In the genomic region with DNA sequence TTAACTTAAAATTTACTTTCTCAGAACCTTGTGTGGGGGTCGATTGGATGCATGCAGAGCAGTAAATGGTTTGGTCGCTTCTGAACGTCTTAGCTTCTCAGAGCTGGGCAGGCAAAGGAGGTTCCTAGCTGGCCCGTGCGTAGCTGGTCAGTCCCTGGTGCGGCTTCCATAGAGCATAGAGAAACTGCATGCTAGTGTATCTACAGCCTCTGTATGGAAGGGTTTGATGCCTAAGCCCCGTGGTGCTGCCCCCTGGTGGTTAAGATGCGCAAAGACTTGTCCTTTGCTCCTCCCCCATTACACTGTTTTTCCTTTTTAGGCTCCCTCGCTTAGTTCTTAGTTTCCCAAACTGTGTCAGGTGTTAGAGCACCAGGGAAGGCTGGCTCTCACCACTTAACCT, we compare ENCODE assay signal across 8 mouse cellular contexts. TPM values are rescaled to one million over a fixed set of nuclear protein-coding genes. Genes with fewer than 3 reads are reported as not detected.
A peak's percentile ranks its signal among the peaks of the same experiment; 100 is the strongest.
DNase-seq lines count a peak whose midpoint lies in the region; ATAC-seq and TF ChIP-seq lines count a peak whose summit lies in the region.

No protein-coding gene starts in this region.

- WGBS in bone marrow, adult 2 months, result under 1% methylated on average over 9 of the region's 9 CpGs
- WGBS in embryonic facial prominence, embryonic 15.5 days, result 3% methylated on average over 9 of the region's 9 CpGs
- 3% methylated on average over 9 of the region's 9 CpGs for whole genome bisulfite sequencing in limb, embryonic 13.5 days
- 1% methylated on average over 9 of the region's 9 CpGs for WGBS in midbrain, embryonic 15.5 days

- DNase-seq in A20 (ENCODE audit: low read depth, low spot score), result peak; percentile 87
- peak; percentile 84 for DNase-seq in heart, adult 8-10 months (ENCODE audit: low spot score)
- peak; percentile 80 to 88 for DNase-seq in kidney, adult 8-10 months
- peak; percentile 68 to 80 for DNase-seq in spleen, adult 18-20 months

- ATAC-seq in embryonic facial prominence, embryonic 15.5 days (ENCODE audit: insufficient number of reproducible peaks, low FRiP score, low TSS enrichment, low read depth), result peak; percentile 18; the same call in 1 of the 2 replicates
- ATAC-seq in limb, embryonic 13.5 days (ENCODE audit: low FRiP score, low read depth), result peak; percentile 55; the same call in 1 of the 2 replicates
- peak; percentile 57 for ATAC-seq in midbrain, embryonic 15.5 days (replicated peaks)

- H3K27me3 ChIP-seq in embryonic facial prominence, embryonic 15.5 days, result no peaks in the 10 kb centered on the region
- H3K27me3 ChIP-seq in limb, embryonic 13.5 days, result no peaks in the 10 kb centered on the region
- H3K27me3 ChIP-seq in midbrain, embryonic 15.5 days (replicated peaks), result no peaks in the 10 kb centered on the region

- H3K4me1 ChIP-seq in bone marrow, adult 2 months (ENCODE audit: control insufficient read depth, insufficient read depth, low read length), result no peaks in the 10 kb centered on the region; the same call in 1 of the 2 replicates
- H3K4me1 ChIP-seq in embryonic facial prominence, embryonic 15.5 days, result peaks cover 37% of the 10 kb centered on the region
- peaks cover 33% of the 10 kb centered on the region for H3K4me1 ChIP-seq in limb, embryonic 13.5 days
- H3K4me1 ChIP-seq in midbrain, embryonic 15.5 days, result peaks cover 49% of the 10 kb centered on the region

- peak overlapping the region; percentile 65 for H3K27ac ChIP-seq in bone marrow, adult 2 months (ENCODE audit: control insufficient read depth, insufficient read depth, low read depth, low read length, poor library complexity)
- no peak overlapping the region for H3K27ac ChIP-seq in embryonic facial prominence, embryonic 15.5 days (replicated peaks)
- no peak overlapping the region for H3K27ac ChIP-seq in limb, embryonic 13.5 days
- no peak overlapping the region; the same call in 1 of the 2 replicates for H3K27ac ChIP-seq in midbrain, embryonic 15.5 days

- no peaks in the 10 kb centered on the region for H3K9me3 ChIP-seq in embryonic facial prominence, embryonic 15.5 days (replicated peaks)
- H3K9me3 ChIP-seq in limb, embryonic 13.5 days, result no peaks in the 10 kb centered on the region
- H3K9me3 ChIP-seq in midbrain, embryonic 15.5 days, result no peaks in the 10 kb centered on the region

- no peaks in the 10 kb centered on the region for H3K36me3 ChIP-seq in embryonic facial prominence, embryonic 15.5 days
- H3K36me3 ChIP-seq in limb, embryonic 13.5 days, result no peaks in the 10 kb centered on the region
- H3K36me3 ChIP-seq in midbrain, embryonic 15.5 days (replicated peaks), result no peaks in the 10 kb centered on the region

- H3K9ac ChIP-seq in embryonic facial prominence, embryonic 15.5 days, result no peak overlapping the region
- H3K9ac ChIP-seq in limb, embryonic 13.5 days, result 0 out of 2 replicates have a peak overlapping the region, but pooled peaks have one; percentile 36
- H3K9ac ChIP-seq in midbrain, embryonic 15.5 days, result peak overlapping the region; percentile 18; the same call in 1 of the 2 replicates

- peak; percentile 97 for TF ChIP-seq CTCF in bone marrow, adult 2 months (IDR thresholded peaks at IDR 0.05; ENCODE audit: control insufficient read depth, insufficient read depth, low read length)

- peak overlapping the region; percentile 81 for H3K4me2 ChIP-seq in embryonic facial prominence, embryonic 15.5 days (replicated peaks)
- peak overlapping the region; percentile 81 for H3K4me2 ChIP-seq in limb, embryonic 13.5 days (replicated peaks)
- H3K4me2 ChIP-seq in midbrain, embryonic 15.5 days, result peak overlapping the region; percentile 77

- H3K4me3 ChIP-seq in bone marrow, adult 2 months (replicated peaks; ENCODE audit: control insufficient read depth, low read depth, low read length), result peak overlapping the region; percentile 72
- peak overlapping the region; percentile 90 for H3K4me3 ChIP-seq in embryonic facial prominence, embryonic 15.5 days (replicated peaks)
- peak overlapping the region; percentile 89 for H3K4me3 ChIP-seq in limb, embryonic 13.5 days
- H3K4me3 ChIP-seq in midbrain, embryonic 15.5 days, result peak overlapping the region; percentile 99

- no peak for TF ChIP-seq POLR2A in bone marrow, adult 2 months (IDR thresholded peaks at IDR 0.05; ENCODE audit: borderline replicate concordance, control insufficient read depth, low read depth, low read length)

RNA-seq across cellular contexts. Expression of a gene that starts 2.1 kb away (rescaled TPM):
- 13.6 and 21.3 TPM in 2 replicates for polyA plus RNA-seq in bone marrow, adult 2 months (2011; ENCODE audit: insufficient read depth, insufficient read length, low replicate concordance, missing spikeins)
- 11.7 and 11.8 TPM in 2 replicates for polyA plus RNA-seq in embryonic facial prominence, embryonic 15.5 days (2015; fragmentation: Nextera tagmentation; extraction: Ambion mirVana)
- 10 to 100 TPM; 16.0 to 18.0 (median 16.9) TPM for total RNA-seq in heart, adult 8-10 months (2022)
- 8.5 and 9.8 TPM in 2 replicates for polyA plus RNA-seq in limb, embryonic 13.5 days (2015; fragmentation: Nextera tagmentation; extraction: Ambion mirVana)
- 17.6 and 18.2 TPM in 2 replicates for polyA plus RNA-seq in midbrain, embryonic 15.5 days (2015; fragmentation: Nextera tagmentation; extraction: Ambion mirVana)
